Mouse (Mus musculus) left cerebral cortex, postnatal 4 days (tissue): ENCODE data around the gene Vps13d. TPM values are rescaled to one million over a fixed set of nuclear protein-coding genes. Genes with fewer than 3 reads are reported as not detected.
"Not testable (repeated sequence)": the region's sequence is repeated elsewhere in the genome, so short reads cannot be mapped to it uniquely, and the experiment has no call there.

Experiments used
- DNase-seq: peaks from one replicate; pipeline ENCODE4 v3.0.0-alpha.2; 2022
- intact Hi-C: fragments of 180-260 bp; cut with DNase I; formaldehyde crosslinking; loops from one replicate; pipeline ENCODE4 v1.15.1; 2025
- total RNA-seq, 2 experiments: library from RNA; stranded (reverse); gene quantifications; 2 replicates each; pipeline ENCODE4 v1.2.3; 2021

Vps13d gene
- total RNA-seq, 2 experiments from 2014 or later = 50.3 to 51.0 TPM

DNA sequence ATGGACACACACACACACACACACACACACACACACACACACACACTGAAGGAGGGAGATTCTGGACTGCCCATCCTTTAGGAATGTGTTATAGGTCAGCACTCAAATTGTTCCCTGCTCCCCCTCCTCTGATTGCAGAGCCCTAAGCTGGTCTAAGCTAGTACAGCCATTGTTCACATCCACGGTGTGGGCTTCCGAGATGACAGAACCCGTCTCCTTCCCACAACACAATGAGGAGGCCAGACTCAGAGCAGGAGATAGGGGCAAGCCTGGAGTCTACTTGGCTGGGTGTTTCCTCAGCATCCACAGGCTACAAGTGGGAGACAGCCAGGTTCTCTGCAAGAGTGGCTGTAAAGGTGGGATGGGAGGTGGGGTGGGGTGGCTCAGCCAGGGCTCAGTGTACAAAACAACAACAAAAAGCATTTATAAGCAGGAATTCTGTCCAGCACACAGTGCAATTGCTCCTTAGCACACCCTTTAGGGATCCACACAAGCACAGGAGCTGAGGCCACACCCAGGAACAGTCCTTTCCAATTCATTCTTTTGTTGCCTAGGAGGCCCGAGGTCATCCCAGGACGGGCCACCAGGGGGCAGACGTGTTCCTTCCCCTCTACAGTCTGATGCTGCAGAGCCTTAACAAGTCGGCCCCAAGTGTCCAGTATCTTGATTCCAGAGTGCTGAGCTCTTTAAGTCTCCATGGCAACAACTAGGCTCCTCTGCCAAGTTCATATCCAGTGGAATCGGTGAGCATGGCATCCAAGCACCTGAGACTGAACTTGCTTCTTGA is 19.4 kb upstream of the Vps13d start:
- intact Hi-C loops = no loop called here
- DNase-seq = peak; percentile 92

DNA sequence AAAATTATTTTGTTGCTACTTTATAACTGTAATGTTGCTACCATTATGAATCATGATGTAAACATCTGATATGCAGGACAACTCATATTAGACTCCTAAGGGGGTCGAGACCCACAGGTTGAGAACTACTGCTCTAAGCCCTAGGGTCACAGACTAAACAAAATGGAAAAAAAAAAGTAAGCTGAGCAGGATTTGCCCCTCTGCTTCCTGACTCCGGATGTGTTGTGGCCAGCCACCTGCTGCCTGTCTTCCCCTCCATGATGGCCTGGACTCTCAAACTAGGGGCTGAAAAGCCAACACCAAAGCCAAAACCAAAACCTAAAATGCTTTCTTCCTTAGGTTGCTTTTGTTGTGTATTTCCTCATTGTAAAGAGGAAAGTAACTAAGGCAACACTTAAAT is 16.3 kb upstream of the Vps13d start:
- intact Hi-C loops = no loop called here
- DNase-seq = no peak

DNA sequence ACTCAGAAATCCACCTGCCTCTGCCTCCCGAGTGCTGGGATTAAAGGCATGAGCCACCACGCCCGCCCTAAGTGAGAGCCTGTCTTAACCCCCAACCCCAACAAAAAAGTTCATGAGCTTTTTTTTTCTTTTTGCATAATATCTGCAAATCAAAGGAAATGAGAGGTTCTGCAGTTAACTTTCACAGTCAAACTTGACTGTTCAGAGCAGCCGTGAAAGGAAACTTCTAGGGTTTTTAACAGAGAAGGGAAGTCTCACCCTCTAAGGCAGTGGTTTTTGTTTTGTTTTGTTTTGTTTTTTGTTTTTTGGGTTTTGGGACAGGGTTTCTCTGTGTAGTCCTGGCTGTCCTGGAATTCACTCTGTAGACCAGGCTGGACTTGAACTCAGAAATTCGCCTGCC is 15.8 kb upstream of the Vps13d start:
- intact Hi-C loops = no loop called here
- DNase-seq = no peak

DNA sequence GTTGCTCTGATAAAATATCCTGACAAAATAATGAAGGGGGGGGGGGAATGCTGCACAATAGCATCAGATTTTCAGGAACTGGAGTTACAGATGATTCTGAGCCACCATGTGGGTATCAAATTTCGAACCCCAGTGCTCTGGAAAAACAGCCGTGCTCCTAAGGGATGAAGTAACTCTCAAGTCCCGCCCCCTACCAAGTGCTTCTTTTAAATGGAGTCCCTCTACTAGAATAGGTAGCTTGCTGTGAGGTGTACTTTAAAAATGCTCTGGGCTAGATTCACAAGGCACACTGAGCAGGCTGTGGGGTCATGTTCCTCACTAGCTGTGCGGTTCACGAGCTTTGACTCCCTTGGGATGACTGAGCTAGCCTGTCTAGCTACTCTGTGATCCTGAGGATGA is 14.9 kb upstream of the Vps13d start:
- no peak for DNase-seq

DNA sequence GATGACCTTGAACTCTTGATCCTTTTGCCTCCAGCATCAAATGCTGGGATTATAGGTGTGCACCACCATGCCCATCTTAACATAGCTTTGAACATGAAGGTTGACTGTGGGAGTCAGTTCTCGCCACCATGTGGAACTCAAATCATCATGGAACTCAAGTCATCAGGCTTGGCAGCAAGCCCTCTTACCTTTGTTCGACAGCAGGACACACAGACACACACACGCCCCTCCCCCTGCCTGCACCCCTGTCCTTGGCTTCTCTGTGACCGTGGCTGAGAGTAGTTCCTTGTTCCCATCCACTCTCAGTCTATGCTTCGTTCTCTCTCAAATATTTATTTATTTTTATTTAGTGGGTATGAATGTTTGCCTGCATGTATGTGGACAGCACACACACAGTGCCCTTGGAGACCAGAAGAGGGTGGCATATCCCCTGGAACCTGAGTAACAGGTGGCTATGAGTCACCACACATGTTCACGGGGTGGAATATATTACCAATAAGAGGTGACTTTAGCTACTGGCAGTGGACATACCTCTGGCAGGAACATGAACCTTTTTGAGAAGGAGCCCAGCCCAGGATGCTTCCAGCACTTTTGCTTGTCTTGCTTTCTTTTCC is 14.4 kb upstream of the Vps13d start:
- no peak for DNase-seq
- intact Hi-C loops = no loop called here

More for the DNA sequence above, 14.9 kb upstream of the Vps13d start:
- intact Hi-C loops = no loop called here

DNA sequence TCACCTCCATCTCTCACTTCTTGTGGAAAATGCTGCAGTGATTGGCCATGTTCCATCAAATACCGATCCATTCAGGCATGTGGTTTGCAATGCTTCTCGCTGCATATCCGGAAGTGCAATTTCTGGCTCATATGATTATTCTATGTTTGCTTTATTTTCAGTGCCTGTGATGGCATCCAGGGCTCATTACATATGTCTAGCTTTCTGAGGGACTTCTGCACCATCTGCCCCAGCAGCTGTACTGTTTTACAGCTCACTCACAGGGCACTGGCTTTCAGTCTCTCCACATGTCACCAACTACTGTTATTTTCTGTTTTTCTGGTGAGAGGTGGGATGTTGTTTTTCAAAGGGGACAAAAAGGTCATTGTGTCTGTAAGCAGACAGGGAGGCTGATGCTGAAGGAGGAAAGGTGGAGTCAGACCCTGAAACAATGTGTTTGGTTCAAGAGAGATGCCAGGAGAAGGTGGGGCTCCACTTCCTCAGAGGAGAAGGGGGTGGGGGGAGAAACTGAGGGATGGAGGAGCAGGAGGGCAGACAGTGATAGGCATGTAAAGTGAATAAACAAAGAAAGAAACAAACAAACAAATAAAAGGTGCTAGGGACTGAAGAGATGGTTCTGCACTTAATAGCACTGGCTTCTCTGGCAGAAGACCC is 13.0 kb upstream of the Vps13d start:
- intact Hi-C loops = no loop called here

DNA sequence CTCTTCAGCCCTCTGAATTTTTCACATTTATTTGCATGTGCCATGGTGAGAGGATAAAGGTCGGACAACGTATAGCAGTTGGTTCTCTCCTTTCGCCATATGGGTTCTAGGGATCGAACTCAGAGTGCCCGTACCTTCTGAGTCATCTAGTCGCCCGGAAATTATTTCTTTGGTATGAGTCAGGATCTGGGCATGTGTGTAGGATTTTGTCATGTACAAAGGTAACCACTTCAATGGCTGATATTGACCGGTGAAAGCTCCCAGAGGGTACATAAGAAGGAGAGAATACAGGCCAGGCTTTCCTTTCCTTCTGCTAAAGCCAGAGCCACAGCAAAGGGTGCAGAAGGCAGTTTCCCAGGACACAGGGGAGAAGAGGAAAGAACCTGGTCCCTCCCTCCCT is 10.0 kb upstream of the Vps13d start:
- DNase-seq = no peak
- intact Hi-C loops = no loop called here

More for the DNA sequence above, 13.0 kb upstream of the Vps13d start:
- no peak for DNase-seq

DNA sequence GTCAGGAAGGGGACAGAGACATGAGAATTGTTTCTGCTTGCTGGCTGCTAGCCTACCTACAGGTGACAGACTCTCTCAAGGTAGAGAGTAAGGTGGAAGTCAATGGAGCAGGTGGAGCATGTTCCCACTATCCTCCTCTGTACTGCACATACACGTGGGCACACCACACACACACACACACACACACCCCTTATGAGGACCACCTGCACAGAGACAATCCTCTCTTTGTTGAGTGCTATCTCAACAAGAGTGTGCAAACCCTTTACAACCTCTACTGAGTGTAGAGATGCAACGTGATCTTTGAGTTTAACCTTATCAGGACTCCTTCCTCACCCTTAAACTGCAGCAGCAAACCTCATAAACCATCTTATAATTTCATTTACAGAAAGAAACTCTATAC is 8.5 kb upstream of the Vps13d start:
- no peak for DNase-seq
- intact Hi-C loops = no loop called here

DNA sequence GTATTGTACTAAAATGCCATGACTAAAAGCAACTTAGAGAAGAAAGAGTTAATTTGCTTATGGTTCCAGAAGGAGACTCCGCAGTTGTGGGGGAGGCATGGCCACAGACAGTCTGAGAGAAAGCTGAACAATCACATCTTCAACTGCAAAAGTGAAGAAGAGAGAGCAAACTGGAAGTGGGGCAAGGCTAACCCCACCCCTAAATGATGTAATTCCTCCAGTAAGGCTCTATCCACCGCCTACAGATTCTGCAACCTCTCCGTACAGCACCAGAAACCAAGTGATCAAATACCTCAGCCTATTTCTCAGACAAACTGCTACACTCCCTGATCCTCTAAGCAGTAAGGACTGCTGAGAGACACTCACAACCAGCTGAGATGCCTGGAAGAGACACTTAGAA is 6.6 kb upstream of the Vps13d start:
- intact Hi-C loops = no loop called here
- DNase-seq = no peak

DNA sequence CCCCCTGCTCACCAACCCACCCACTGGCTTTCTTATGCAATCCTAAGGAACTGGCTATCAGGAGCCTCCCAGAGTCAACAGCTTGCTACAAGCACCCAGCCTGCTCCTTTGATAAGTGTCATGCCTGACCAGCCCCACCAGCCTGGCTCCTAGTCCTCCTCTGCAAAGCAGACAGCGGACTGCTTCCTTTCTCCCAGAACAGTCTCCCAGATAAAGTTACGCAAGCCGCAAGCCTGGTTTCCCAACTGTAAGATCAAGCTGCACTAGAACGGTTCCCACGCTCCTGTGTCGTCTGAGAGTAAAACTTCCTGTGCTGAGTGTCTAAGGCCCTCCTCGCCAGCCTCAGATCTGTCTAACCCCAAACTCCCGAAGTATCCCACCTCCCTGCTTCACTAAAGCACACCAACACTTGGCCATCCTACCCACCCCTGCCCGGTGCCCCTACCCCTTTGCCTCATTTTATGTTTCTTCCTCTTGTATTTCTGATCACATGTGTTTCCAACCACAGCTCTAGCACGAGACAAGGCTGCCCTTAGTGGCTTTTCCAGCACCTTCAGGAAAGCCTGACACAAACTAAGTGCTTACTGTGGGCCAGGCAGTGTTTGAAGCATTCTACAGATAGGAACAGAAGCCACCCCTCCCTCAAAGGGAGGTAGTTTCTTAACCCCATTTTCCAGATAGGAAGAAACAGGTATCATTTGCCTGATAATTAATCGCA is 5.3 kb upstream of the Vps13d start:
- DNase-seq = no peak
- intact Hi-C loops = no loop called here

DNA sequence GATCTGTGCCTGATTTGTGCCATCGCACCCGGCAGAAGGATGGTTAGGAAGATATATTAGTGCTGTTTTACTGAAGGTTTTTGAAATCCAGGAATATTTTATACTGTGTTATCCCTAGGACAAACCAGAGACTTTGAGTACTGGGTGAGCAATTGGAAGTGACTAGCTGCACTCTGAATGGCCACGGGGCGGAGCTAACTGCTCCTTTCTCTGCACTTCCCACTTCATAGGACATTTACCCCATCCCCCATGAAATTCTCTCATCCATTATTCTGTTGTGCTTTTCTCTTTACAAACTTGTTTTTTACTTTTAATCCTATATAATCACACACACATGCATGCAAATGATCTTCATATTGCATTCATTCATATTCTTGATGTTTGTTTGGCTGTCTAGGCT is 1.8 kb upstream of the Vps13d start:
- intact Hi-C loops = no loop called here
- DNase-seq = no peak

DNA sequence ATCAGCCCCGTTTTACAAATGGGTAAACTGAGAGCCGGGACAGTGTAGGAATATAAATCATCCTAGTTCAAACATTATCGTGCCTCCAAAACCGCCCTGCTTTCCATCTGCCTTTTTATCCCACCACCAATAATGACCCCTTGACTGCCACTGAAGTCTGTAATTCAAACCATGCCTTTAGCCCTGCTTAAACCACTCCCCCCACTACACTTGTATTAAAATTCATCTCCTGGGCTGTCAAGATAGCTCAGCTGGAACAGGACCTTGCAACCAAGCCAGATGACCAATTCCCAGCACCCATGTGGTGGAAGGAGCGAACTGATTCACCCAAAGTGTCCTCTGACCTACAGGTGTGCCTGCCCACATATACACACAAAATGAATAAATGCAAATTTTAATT is 367 bp upstream of the Vps13d start:
- intact Hi-C loops = no loop called here
- DNase-seq = no peak

DNA sequence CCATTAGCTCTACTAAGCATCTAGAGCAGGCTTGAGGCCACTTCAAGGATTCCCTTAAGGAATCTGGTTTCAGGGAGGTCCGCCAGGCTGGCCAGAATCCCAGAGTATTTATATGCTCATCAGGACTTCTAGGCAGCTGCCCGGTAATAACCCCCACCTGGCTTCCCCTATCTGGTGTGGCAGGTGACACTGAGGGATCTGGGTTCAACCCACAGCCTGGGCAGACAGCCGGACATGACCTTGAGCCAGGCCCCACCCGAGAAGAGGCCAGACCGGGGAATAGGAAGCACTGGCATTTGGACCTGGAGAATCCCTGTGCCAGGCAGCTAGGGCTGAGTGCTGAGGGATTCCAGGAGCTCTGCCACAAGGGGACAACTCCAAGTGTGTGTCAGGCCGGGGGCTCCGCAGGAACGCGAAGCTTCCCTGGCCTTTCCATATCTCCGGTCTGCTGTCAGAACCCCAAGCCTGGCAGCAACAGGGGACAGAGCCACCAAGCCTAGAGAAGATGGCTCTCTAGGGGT is 754 bp downstream of the Vps13d start:
- DNase-seq = peak; percentile 53
- intact Hi-C loops = no loop called here

DNA sequence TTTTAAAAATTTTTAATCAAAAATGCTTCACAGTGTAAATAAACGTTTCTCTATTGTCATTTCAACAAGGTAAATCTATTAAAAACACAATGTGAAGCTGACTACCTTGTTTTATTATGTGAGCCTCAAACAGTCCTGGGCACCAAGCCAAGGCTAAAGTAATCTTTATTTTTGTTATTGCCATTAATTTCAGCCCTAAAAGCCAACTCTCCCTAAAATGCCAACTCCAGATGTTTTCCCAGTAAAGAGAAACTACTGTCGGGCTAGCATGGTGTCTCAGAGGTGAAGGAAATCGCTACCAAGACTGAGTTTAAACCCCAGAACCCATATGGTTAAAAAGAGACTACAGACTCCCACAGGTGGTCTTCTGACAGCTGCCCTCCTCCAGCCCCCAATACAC is 1.4 kb downstream of the Vps13d start:
- no peak for DNase-seq
- intact Hi-C loops = no loop called here

DNA sequence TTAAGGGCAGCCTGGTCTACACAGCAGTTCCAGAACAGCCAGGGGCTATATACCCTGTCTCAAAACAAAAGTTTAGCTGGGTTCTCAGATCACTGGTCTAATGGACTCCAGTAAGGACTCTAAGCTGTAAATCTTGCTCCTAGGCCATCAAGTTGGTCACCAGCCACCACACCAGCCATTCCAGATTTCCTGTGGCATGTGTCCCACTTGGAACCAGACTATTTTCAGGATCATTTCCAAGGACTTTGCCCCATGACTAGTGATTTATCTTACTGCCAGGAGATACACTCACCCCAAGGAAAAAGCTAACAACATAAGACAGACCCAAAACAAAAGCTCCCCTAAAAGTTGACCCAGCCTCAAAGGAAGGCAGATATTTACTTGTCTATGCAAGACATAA is 2.1 kb downstream of the Vps13d start:
- no peak for DNase-seq
- intact Hi-C loops = no loop called here

DNA sequence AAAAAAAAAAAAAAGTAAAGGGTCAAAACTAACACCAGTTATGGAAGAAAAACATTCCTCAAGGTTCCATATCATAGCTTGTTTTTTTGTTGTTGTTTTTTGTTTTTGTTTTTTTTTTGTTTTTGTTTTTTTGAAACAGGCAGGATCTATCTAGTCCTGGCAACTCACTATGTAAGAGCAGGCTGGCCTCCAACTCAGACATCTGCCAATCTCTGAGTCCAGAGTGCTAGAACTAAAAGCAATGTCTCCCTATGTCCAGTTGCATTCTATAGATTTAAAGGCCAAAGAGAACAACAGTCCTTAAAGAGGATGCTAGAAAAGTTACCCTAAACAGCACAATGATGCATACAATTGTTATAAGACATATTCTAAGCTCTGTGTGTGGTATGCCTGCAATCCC is 6.2 kb downstream of the Vps13d start:
- DNase-seq = no peak
- intact Hi-C loops = no loop called here

DNA sequence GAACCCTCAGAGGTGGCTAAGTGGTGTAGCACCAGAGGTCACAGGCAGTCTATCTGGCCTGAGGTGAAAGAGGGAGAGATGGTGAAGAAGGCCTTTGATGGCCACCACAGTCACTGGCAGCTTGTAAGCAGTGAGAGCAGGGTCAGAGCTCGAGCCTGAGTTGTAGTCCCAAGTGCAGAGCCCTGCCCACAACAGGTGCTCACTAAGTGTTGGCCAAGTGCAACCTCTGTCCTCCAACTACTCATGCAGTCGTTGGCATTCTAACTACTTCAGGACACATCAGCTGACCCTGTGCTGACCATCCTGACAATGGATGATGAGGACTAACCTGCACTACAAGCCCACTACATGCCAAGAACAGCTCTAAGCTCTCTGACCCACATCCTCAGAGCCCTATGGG is 7.2 kb downstream of the Vps13d start:
- intact Hi-C loops = no loop called here
- no peak for DNase-seq

DNA sequence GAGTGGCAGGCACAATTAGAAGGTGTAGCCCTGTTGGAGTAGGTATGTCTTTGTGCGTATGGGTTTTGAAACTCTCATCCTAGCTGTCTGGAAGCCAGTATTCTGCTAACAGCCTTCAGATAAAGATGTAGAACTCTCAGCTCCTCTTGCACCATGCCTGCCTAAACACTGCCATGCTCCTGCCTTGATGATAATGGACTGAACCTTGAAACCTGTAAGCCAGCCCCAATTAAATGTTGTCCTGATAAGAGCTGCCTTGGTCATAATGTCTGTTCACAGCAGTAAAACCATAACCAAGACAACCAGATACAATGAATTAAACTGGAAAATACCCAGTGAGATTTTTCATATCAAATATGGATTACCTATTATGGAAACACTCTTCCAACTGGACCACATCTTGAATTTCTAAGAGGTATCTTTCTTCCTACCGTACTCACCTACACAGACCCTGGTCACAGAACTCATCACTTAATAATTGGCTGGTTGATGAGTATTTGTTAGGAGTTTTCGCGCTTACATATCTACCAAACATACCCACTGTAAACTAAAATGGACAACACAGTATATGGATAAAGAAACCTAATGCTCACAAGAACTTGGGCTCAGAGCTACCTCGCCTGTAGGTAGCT is 15.8 kb downstream of the Vps13d start:
- intact Hi-C loops = no loop called here
- no peak for DNase-seq

DNA sequence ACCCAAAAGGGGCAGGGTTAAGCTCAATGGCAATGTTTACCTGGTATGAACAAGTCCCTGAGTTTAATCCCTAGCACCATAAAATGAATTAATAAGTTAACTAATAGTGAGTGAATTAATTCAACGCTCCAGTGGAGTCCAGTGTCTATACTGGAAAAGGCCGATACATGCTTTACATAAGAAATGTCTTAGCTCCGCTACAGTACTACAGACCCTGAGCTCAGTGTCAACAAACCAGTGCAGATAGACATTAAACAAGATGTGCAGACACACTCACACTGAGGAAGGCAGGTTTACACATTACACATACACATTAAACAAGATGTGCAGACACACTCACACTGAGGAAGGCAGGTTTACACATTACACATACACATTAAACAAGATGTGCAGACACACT is 29.3 kb downstream of the Vps13d start:
- DNase-seq, intact Hi-C loops: not testable (repeated sequence)

DNA sequence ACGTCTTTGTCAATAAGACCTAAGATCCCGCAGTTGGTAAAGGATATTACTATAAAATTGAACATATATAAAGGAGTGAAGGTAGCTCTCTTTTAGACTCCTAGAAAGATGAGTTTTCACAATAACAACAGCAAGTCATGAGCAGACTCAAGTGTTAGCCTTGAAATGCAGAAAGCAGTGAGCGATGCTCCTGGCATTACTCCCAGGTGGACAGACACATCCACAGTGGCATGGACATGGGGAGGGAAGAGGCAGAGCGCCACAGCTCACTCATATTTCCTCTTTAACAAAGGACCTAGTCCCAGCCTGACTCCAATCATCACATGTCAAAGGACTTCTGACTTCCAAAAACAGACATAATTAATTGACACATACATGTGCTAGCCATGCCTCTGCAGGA is 30.7 kb downstream of the Vps13d start:
- intact Hi-C loops = no loop called here
- no peak for DNase-seq

DNA sequence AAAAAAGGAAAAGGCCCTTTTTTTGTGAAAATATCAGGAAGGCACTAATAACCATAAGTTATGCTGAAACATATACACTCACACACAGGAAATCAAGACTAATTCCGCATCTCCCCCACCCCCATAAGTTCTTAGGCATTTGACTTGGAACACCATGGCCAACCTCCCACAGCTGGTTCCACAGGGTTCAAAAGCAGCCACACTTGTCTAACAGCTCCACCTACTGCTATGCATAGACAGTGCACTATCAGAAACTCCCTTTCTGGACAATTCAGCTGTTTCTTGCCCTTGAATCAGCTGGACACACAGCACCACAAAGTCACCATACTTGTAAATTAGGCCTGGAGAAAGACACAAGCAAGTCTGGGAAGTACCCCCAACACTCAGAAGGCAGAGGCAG is 33.6 kb downstream of the Vps13d start:
- intact Hi-C loops = no loop called here
- no peak for DNase-seq
